Mouse (Mus musculus): Measurements from ENCODE around the gene Pde6d. TPM values are rescaled to one million over a fixed set of nuclear protein-coding genes. Genes with fewer than 3 reads are reported as not detected.
"Not testable (repeated sequence)": the region's sequence is repeated elsewhere in the genome, so short reads cannot be mapped to it uniquely, and the experiment has no call there.

Pde6d gene
- total RNA-seq, 4 experiments from 2014 or later, result 47.4 to 55.5 (median 49.3) TPM

- no peak for DNase-seq (ENCODE audit: low spot score in 2 of 2)
Measured at GRCm38 (mm10) chr1:86569292-86569860, 13.1 kb downstream of the Pde6d start.

DNA sequence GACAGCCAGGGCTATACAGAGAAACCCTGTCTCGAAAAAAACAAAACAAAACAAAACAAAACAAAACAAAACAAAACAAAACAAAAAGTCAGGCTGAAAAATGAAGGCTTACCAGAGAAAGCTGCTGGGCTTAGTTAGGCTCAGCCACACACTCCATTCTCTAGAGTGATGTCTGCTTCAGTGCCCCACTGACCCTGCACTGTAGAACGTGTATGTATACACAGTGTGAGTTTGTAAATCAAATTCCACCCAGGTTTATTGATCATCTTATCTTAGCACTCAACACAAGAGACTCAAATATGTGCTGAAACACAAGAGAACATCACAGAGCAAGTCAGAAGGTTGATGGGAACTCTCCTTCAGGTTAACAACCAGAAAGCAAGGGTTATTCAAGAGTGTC lies 14.0 kb downstream of the Pde6d start:
- no peak for DNase-seq (ENCODE audit: low spot score in 2 of 2)

GRCm38 (mm10) chr1:86562663-86563062 lies 19.8 kb downstream of the Pde6d start:
- no peak for DNase-seq (ENCODE audit: low spot score in 2 of 2)

GRCm38 (mm10) chr1:86559232-86559631 lies 23.2 kb downstream of the Pde6d start:
- no peak for DNase-seq (ENCODE audit: low spot score in 2 of 2)

DNA sequence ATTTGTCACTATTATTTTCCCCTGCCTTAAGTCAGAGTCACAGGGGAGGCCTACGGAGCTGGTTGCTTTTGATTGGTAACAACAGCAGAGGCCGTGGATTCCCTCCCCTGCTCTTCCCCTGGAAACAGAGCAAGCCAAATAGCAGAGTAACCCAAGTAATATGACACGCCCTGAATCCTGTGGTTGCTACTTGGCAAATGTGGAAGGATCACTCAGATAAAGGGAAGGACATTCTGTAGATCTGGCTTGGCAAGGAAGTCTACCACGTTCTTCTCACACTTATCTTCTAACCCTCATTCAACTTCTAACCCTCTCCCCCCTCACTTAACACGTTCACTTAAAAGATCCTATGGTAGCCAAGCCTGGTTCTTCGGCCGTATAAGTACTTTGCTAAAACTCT lies 24.6 kb downstream of the Pde6d start:
- no peak for DNase-seq (ENCODE audit: low spot score in 2 of 2)

GRCm38 (mm10) chr1:86555665-86556064 lies 26.8 kb downstream of the Pde6d start:
- no peak for DNase-seq (ENCODE audit: low spot score in 2 of 2)

GRCm38 (mm10) chr1:86551877-86552276 lies 30.6 kb downstream of the Pde6d start:
- no peak for DNase-seq (ENCODE audit: low spot score in 2 of 2)

DNA sequence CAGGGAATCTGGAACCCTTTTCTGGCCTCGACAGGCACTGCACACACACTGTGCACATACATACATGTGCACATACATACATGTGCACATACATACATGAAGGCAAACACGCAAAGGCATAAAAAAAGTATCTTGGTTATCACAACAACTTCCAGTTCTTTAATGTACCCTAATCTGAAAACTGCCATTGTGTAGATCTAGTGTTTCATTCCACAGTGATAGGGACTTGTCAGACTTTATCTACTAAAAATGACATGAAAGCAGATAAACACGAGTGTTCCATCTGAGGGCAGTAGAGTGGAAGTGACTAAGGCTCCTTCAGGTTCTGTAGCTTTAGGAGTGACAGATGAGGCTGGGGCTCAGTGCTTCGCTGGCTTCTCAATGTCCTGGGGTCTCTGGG lies 31.1 kb downstream of the Pde6d start:
- DNase-seq (ENCODE audit: low spot score in 2 of 2), result no peak

- no peak for DNase-seq (ENCODE audit: low spot score in 2 of 2)
Measured at GRCm38 (mm10) chr1:86546797-86547196, 35.6 kb downstream of the Pde6d start.

DNA sequence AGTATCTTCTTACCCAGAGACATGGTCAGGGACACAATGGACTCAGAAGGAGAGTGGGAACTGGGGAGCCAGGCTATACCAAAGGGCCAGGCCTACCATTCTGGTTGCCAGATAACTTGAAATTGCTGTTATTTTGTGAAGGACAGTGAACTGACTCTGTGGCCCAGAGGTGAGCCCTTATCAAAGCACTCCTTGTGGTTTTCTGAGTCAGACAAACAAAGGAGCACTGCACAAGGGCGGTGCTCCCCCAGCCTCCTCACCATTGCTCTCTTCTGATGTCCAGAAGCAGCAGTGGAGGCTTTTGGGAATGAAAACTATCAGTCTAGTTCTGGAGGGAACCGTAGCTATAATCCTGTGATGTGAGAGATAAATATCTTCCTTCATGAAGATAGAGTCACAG lies 39.8 kb downstream of the Pde6d start:
- DNase-seq (ENCODE audit: low spot score in 2 of 2), result no peak

DNA sequence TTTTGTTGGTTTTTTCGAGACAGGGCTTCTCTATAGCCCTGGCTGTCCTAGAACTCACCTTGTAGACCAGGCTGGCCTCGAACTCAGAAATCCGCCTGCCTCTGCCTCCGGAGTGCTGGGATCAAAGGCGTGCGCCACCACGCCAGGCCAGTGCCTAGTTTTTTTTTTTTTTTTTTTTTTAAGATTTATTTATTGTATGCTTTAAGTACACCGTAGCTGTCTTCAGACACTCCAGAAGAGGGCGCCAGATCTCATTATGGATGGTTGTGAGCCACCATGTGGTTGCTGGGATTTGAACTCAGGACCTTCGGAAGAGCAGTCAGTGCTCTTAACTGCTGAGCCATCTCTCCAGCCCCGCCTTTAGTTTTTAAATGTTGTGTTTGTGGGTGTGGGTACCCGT lies 42.8 kb downstream of the Pde6d start:
- not testable (repeated sequence) for DNase-seq (ENCODE audit: low spot score in 2 of 2)

DNA sequence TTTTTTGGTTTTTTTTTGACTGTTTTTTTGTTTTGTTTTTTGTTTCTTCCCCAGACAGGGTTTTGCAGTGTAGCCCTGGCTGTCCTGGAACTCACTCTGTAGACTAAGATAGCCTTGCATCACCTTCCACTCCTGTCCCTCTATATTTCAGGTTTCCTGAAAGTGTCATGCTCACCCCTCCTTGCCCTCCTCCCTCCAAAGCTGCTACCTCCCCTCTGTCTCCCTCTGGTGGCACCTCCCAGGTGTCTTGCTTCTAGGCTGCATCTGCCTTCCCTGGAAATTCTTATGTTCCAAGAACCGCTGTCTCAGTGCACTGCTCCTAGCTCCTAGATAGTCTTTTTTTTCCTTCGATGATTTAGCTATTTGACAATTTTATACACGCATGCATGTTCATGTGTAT lies 44.0 kb downstream of the Pde6d start:
- no peak for DNase-seq (ENCODE audit: low spot score in 2 of 2)

- DNase-seq (ENCODE audit: low spot score in 2 of 2), result peak; percentile 38 to 44
Measured at GRCm38 (mm10) chr1:86533411-86534130, 48.9 kb downstream of the Pde6d start.

DNA sequence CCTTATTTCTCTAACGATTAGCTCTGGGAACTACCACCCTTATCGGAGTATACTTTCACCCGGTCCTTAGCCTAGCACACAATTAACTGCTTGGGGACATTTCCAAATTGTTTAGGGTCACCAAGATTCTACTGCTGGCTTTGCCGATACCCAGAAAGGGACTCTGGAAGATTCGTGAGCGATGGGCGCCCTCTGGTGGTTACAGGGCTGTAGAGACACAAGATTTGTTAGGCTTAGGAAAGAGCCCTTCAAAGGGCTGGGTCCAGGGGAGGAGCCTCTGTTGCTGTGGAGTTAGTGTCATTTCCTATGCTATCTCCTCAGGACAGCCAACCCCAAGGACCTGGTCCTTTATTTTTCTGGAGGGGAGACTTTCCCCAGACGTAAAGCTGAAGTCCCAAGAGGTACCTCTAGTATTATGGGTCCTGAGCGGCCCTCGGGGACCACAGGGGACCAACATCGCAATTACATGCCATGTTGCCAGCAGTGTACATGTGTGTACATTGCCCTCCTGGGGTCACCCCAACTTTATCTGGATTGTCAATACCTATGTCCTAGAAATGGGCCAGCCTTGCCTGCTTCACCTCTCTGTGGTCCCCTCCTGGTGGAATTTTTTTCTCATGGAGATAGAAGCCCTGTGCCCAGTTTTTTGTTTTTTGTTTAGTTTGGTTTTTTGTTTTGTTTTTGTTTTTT lies 49.9 kb downstream of the Pde6d start:
- peak; percentile 87 to 95 for DNase-seq (ENCODE audit: low spot score in 2 of 2)

- no peak for DNase-seq (ENCODE audit: low spot score in 2 of 2)
Measured at GRCm38 (mm10) chr1:86531547-86532321, 50.7 kb downstream of the Pde6d start.

DNA sequence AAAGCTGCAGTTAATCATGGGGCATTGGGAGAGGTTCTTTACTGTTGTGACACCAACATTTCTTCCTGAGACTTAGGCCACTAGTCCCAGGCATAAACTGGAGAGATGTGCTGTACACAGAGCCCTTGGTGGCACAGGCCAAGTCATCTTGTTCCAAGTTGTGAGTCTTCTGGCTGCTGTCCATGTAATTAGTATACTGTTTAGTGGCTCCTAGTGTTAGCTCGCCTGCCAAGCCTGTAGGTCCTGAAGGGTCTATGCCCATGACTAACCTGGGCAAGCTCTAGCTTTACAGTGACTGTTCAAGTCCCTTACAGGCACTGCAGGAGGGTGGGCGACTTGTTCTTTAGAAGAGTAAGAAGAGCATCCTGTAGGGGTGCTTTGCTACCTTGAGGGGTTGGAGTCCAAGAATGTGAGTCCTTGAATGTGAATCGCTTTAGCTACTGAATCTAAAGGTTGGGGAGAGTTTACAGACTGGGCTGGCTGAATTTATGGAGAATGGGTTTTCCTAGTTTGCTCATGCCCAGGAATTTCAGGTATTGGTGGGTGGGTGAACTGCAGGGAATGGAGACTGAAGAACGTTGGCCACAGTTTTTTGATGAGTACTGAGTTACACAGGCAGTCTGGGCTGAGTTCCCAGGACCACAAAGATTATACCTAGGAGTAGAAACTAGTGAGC lies 51.4 kb downstream of the Pde6d start:
- no peak for DNase-seq (ENCODE audit: low spot score in 2 of 2)

- no peak for DNase-seq (ENCODE audit: low spot score in 2 of 2)
Measured at GRCm38 (mm10) chr1:86529590-86529989, 52.8 kb downstream of the Pde6d start.

GRCm38 (mm10) chr1:86528571-86529180 lies 53.8 kb downstream of the Pde6d start:
- peak; percentile 47 to 49 for DNase-seq (ENCODE audit: low spot score in 2 of 2)

DNA sequence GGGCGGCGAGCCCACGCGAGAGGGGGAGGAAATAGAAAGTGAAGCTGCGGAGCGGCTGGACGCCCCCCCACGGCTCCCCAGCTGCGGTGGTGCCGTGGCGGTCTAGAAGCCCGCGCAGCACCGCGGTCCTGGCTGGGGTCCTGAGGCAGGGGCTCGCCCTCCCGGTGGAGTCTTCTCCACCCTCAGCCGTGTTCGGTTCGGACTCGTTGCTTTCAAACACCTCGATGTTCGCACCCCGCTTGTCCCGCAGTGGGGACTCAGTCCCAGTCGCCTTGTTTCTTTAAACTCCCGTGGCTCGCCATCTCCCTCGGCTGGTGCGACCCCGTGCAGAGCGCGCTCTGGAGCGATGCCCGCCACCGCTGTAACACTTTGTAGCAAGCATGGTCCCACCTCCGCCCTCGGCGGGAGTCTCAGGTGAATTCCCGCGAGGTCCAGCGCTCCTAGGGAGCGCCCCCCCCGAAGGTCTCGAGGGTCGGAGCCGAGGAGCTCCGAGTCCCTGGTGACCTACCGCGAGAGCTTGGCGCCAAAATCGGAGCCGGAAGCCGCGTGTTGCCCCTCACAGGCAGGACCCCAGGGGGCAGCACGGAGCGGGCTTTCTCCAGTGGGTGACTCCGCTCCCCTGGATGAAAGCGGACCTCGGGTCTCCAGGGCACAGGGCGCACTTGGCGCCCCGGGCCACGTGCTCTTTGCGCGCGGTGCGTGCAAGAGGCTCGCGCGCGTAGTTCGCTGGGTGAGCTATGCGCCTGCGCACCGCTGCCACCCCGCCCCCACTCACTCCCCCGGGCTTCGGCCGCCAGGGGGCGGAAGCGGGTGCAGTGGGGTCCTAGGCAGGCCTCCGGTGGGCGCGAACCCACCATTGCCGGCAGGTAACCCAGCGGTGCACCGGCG lies 54.6 kb downstream of the Pde6d start:
- DNase-seq (ENCODE audit: low spot score in 2 of 2), result peak; percentile 89 to 93
